Mouse (Mus musculus): ENCODE results near the gene Slit3. TPM values are rescaled to one million over a fixed set of nuclear protein-coding genes. Genes with fewer than 3 reads are reported as not detected.

Gene Slit3
- total and polyA plus RNA-seq, 3 experiments: not detected

DNA sequence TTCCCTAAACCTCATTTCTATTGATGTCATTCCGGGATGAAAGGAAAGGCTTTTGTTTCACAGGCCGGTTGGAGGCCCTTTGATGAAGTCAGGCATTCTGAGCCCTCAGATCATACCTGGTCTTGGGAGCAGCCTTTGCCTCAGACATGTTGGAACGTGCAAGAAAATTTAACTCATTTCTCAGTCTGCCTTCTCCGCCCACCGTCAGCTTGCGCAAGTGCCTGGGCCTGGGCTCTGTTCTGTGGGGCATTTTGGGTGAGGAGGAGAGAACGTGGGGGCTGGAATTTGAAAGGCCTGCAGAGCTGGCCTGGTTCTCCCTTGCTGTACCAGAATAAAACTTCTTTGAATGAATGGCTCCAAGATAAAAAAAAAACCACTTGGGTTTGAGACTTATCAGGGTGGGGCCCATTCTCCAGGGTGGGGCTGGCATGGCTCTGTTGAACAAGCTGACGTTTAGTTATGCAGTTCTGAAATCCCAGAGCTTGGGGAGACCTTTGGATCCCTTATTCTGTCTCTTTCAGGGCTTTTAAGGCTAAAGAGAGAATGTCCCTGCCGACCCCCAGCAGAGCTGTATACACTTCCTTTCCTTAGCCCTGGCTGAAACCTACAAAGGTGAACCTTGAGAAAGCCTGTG lies 294.9 kb downstream of the Slit3 start:
- TF ChIP-seq NRF1 (IDR thresholded peaks at IDR 0.05; ENCODE audit: insufficient read depth, low read depth, low read length, poor library complexity, severe bottlenecking) (no peak), ZC3H11A (IDR thresholded peaks at IDR 0.05; ENCODE audit: low read depth, low read length) (no peak), USF2 (IDR thresholded peaks at IDR 0.05; ENCODE audit: borderline replicate concordance in 1 of 2, insufficient read depth in 1 of 2, low read depth in 1 of 2, low read length in 2 of 2) (no peak), TBP (IDR thresholded peaks at IDR 0.05; ENCODE audit: low read depth, low read length) (no peak)
- Histone ChIP-seq H3K9ac (ENCODE audit: control insufficient read depth, low read depth, low read length, poor library complexity, severe bottlenecking) (no peak overlapping the region), H3K4me1 (ENCODE audit: control insufficient read depth in 1 of 2, insufficient read depth in 2 of 2, low read length in 2 of 2) (no peaks in the 10 kb centered on the region), H3K4me3 (ENCODE audit: control insufficient read depth in 1 of 2, insufficient read depth in 1 of 2, low read depth in 2 of 2, low read length in 2 of 2) (no peak overlapping the region), H3K79me2 (ENCODE audit: control insufficient read depth, insufficient read depth, low read length, poor library complexity) (no peaks in the 10 kb centered on the region), H3K36me3 (ENCODE audit: control insufficient read depth in 1 of 2, insufficient read depth in 2 of 2, low read length in 2 of 2) (no peaks in the 10 kb centered on the region), H3K27ac (ENCODE audit: control insufficient read depth, low read depth, low read length) (no peak overlapping the region), H3K9me3 (replicated peaks; ENCODE audit: insufficient read depth, low read length) (no peaks in the 10 kb centered on the region), H3K27me3 (ENCODE audit: control insufficient read depth in 1 of 2, insufficient read depth in 2 of 2, low read length in 2 of 2) (no peaks in the 10 kb centered on the region)
- DNase-seq (ENCODE audit: low read depth, low spot score): no peak

DNA sequence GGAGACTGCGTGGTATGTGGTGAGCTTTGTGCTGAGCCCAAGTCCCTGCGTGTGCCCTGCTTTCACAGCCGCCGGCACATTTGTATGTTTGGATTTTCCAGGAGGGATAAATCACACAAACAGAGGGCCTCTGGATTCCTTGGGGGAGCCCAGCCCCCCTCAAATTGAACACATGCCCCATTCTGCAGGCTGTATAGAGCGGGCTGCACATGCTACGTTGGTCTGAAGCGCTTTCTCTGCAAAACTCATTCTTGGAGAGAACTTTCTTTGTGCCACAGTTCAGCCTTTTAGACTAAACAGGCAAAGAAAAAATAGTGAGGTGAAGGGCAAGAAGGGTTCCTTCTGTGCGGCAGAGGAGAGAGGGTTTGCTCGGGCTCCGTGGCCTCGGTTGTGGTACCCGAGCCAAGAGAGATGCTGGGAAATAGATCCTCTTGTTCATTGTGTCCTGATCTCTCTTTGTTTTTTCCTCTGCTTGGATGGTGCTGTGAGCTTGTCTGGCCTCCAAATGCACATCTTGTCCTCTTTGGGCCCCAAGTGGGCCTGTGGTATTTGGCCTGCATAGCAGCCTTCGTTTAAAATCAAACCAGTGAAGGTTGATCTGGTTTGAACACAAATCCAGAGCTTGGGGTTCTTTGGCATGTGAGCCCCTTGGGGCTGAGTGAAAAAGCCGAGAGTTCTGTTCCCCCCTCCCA lies 295.5 kb downstream of the Slit3 start:
- H3K27ac ChIP-seq (ENCODE audit: control insufficient read depth, low read depth, low read length): no peak overlapping the region
- no peak for TF ChIP-seq MEF2A (IDR thresholded peaks at IDR 0.05; ENCODE audit: extremely low read depth, insufficient replicate concordance, low read depth, low read length, poor library complexity, severe bottlenecking)
- TF ChIP-seq ZMIZ1 (IDR thresholded peaks at IDR 0.05; ENCODE audit: low read depth, low read length): no peak
- TF ChIP-seq CHD2 (IDR thresholded peaks at IDR 0.05; ENCODE audit: low read length): no peak
- TF ChIP-seq MAFK (IDR thresholded peaks at IDR 0.05; ENCODE audit: borderline replicate concordance, low read depth, low read length): no peak
- no peak for TF ChIP-seq NRF1 (IDR thresholded peaks at IDR 0.05; ENCODE audit: insufficient read depth, low read depth, low read length, poor library complexity, severe bottlenecking)
- no peak for TF ChIP-seq RCOR1 (IDR thresholded peaks at IDR 0.05; ENCODE audit: low read depth, low read length)
- no peak for TF ChIP-seq JUND (IDR thresholded peaks at IDR 0.05; ENCODE audit: low read depth, low read length)
- no peak for TF ChIP-seq RAD21 (IDR thresholded peaks at IDR 0.05; ENCODE audit: low read depth, low read length)
- TF ChIP-seq USF2 (IDR thresholded peaks at IDR 0.05; ENCODE audit: borderline replicate concordance in 1 of 2, insufficient read depth in 1 of 2, low read depth in 1 of 2, low read length in 2 of 2): no peak

More for the DNA sequence above, 295.5 kb downstream of the Slit3 start:
- Histone ChIP-seq H3K9me3 (replicated peaks; ENCODE audit: insufficient read depth, low read length) (no peaks in the 10 kb centered on the region), H3K79me2 (ENCODE audit: control insufficient read depth, insufficient read depth, low read length, poor library complexity) (no peaks in the 10 kb centered on the region), H3K4me1 (ENCODE audit: control insufficient read depth in 1 of 2, insufficient read depth in 2 of 2, low read length in 2 of 2) (no peaks in the 10 kb centered on the region), H3K9ac (ENCODE audit: control insufficient read depth, low read depth, low read length, poor library complexity, severe bottlenecking) (no peak overlapping the region), H3K36me3 (ENCODE audit: control insufficient read depth in 1 of 2, insufficient read depth in 2 of 2, low read length in 2 of 2) (no peaks in the 10 kb centered on the region), H3K27me3 (ENCODE audit: control insufficient read depth in 1 of 2, insufficient read depth in 2 of 2, low read length in 2 of 2) (no peaks in the 10 kb centered on the region), H3K4me3 (ENCODE audit: control insufficient read depth in 1 of 2, insufficient read depth in 1 of 2, low read depth in 2 of 2, low read length in 2 of 2) (no peak overlapping the region)
- DNase-seq (ENCODE audit: low read depth, low spot score): no peak

All from MEL (cell line).